In the genomic region with DNA sequence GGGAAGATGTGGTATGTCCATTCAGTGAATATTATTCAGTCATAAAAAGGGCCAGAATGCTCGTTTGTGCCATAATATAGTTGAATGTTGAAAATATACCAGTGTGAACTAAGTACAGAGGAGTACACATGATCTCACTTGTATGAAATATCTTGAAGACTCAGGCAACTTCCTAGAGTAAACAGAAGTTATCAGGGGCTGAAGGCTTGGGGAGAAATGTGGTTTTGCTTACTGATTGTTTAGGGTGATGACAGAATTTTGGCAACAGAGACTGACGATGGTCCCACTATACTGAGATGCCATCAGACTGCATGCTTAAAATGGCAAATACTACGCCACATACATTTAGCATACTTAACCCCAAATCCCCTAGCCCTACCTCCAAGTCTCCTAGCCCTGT, we compare ENCODE assay signal across 25 mouse cellular contexts.
A peak's percentile ranks its signal among the peaks of the same experiment; 100 is the strongest.
DNase-seq lines count a peak whose midpoint lies in the region; ATAC-seq and TF ChIP-seq lines count a peak whose summit lies in the region.
"Had no signal": no experiment of that assay in that cellular context is flagged by ENCODE, and none has a peak within 500 bp of the region (broad histone marks: within the 10 kb centered on the region; RNA-seq: fewer than 3 reads in every experiment).

No protein-coding gene starts in this region.

- no peaks in the 10 kb centered on the region for H3K27me3 ChIP-seq in lung, embryonic 14.5 days (ENCODE audit: insufficient read depth, low read length)
- H3K27me3 ChIP-seq in embryonic facial prominence, embryonic 10.5 days (replicated peaks; ENCODE audit: low read depth, poor library complexity, severe bottlenecking) = no peaks in the 10 kb centered on the region
- H3K27me3 ChIP-seq: embryonic facial prominence, embryonic 13.5 days; heart, embryonic 15.5 days; hindbrain, embryonic 15.5 days; Patski had no signal

- H3K36me3 ChIP-seq in lung, embryonic 14.5 days (ENCODE audit: insufficient read depth) = no peaks in the 10 kb centered on the region
- H3K36me3 ChIP-seq in embryonic facial prominence, embryonic 10.5 days (replicated peaks) = peaks cover 16% of the 10 kb centered on the region
- H3K36me3 ChIP-seq: heart, embryonic 15.5 days; hindbrain, embryonic 15.5 days had no signal

- TF ChIP-seq POLR2A in lung, adult 2 months (IDR thresholded peaks at IDR 0.05; ENCODE audit: borderline replicate concordance, extremely low read depth, low read depth, low read length) = no peak

- DNase-seq in heart, adult 11 months = peak; percentile 54
- DNase-seq in heart, adult 8-10 months (ENCODE audit: low spot score) = no peak
- peak; percentile 50 for DNase-seq in lung, embryonic 14.5 days
- no peak for DNase-seq in lung, adult 2 months
- DNase-seq in ovary, postnatal 14 days (ENCODE audit: low spot score) = no peak
- no peak for DNase-seq in embryonic facial prominence, embryonic 10.5 days (ENCODE audit: low spot score)
- DNase-seq: adrenal gland, postnatal 10 days; adrenal gland, postnatal 36 days; cerebellum, adult 2 months; cerebellum, adult 9-11 months; forebrain, postnatal 0 days; gastrocnemius, adult 2 months; gastrocnemius, postnatal 14 days; heart, adult 2 months; heart, postnatal 36 days had no signal

- no peak overlapping the region for H3K4me2 ChIP-seq in lung, embryonic 14.5 days
- H3K4me2 ChIP-seq: embryonic facial prominence, embryonic 13.5 days; heart, embryonic 11.5 days; heart, embryonic 15.5 days; hindbrain, embryonic 15.5 days had no signal

- no peak overlapping the region for H3K9ac ChIP-seq in lung, embryonic 14.5 days
- H3K9ac ChIP-seq: embryonic facial prominence, embryonic 13.5 days; forebrain, postnatal 0 days; heart, embryonic 15.5 days; hindbrain, embryonic 15.5 days had no signal

- no peak for TF ChIP-seq CTCF in lung, embryonic 14.5 days (IDR thresholded peaks at IDR 0.05; ENCODE audit: low read depth)
- no peak for TF ChIP-seq CTCF in lung, adult 2 months (IDR thresholded peaks at IDR 0.05; ENCODE audit: insufficient read depth, low read length)

- 51% methylated on average over 3 of the region's 3 CpGs for WGBS in lung, embryonic 14.5 days
- 78% methylated on average over 3 of the region's 3 CpGs for WGBS in lung, adult 2 months
- WGBS in embryonic facial prominence, embryonic 10.5 days = 88% methylated on average over 3 of the region's 3 CpGs

- H3K4me1 ChIP-seq in lung, embryonic 14.5 days (ENCODE audit: insufficient read depth) = no peaks in the 10 kb centered on the region
- H3K4me1 ChIP-seq in lung, adult 2 months (ENCODE audit: control insufficient read depth, insufficient read depth, low read length) = no peaks in the 10 kb centered on the region; the same call in 1 of the 2 replicates
- peaks cover 45% of the 10 kb centered on the region for H3K4me1 ChIP-seq in embryonic facial prominence, embryonic 10.5 days

- H3K9me3 ChIP-seq in lung, embryonic 14.5 days (ENCODE audit: low read depth, low read length) = no peaks in the 10 kb centered on the region
- no peaks in the 10 kb centered on the region for H3K9me3 ChIP-seq in embryonic facial prominence, embryonic 10.5 days
- H3K9me3 ChIP-seq: heart, embryonic 15.5 days; hindbrain, embryonic 15.5 days had no signal

- H3K27ac ChIP-seq in lung, embryonic 14.5 days (ENCODE audit: low read depth) = no peak overlapping the region
- no peak overlapping the region for H3K27ac ChIP-seq in embryonic facial prominence, embryonic 10.5 days (replicated peaks)
- H3K27ac ChIP-seq: embryonic facial prominence, embryonic 13.5 days had no signal

- H3K4me3 ChIP-seq in lung, embryonic 14.5 days (ENCODE audit: low read depth, low read length) = no peak overlapping the region
- H3K4me3 ChIP-seq in lung, adult 2 months (replicated peaks; ENCODE audit: extremely low read depth, low read depth, low read length) = no peak overlapping the region
- no peak overlapping the region for H3K4me3 ChIP-seq in embryonic facial prominence, embryonic 10.5 days
- H3K4me3 ChIP-seq: embryonic facial prominence, embryonic 13.5 days; erythroblast, embryonic 14.5 days; gastrocnemius, adult 2 months; heart, adult 2 months; heart, embryonic 15.5 days; hindbrain, embryonic 15.5 days had no signal

- no peak; the same call in 1 of the 2 replicates for ATAC-seq in lung, embryonic 14.5 days (ENCODE audit: insufficient read depth)
- ATAC-seq in megakaryocyte progenitor cell, adult 5-6 weeks (replicated peaks; ENCODE audit: poor library complexity) = peak; percentile 46
- ATAC-seq: CD4-positive, CD25-positive, alpha-beta regulatory T cell, adult 4 months; forebrain, embryonic 14.5 days; forebrain, postnatal 0 days; intestine, postnatal 0 days; Patski had no signal

Comparison
In these comparisons a context has a peak if more than half of its experiments do, and no peak if none do; other contexts are left out.
1. DNase-seq: peak in heart, adult 11 months (single experiment) and lung, embryonic 14.5 days (single experiment); none in heart, adult 8-10 months (single experiment), lung, adult 2 months (single experiment), ovary, postnatal 14 days (single experiment) and embryonic facial prominence, embryonic 10.5 days (single experiment).